Mouse (Mus musculus) heart, adult 2 months (tissue): ENCODE data around the gene Bricd5.

Experiments used
- CTCF ChIP-seq: fragments of 200-600 bp; IDR thresholded peaks from 2 replicates; pipeline ENCODE4 v1.8.1; 2022; ENCODE audit warnings: antibody characterized with exemption, mild to moderate bottlenecking, moderate library complexity
- EP300 ChIP-seq: fragments of 200-500 bp; IDR thresholded peaks from 2 replicates; pipeline ENCODE4 v1.6.1; 2011; ENCODE audit warnings: low read depth, low read length, control low read depth; ENCODE audit not compliant: insufficient read depth

DNA sequence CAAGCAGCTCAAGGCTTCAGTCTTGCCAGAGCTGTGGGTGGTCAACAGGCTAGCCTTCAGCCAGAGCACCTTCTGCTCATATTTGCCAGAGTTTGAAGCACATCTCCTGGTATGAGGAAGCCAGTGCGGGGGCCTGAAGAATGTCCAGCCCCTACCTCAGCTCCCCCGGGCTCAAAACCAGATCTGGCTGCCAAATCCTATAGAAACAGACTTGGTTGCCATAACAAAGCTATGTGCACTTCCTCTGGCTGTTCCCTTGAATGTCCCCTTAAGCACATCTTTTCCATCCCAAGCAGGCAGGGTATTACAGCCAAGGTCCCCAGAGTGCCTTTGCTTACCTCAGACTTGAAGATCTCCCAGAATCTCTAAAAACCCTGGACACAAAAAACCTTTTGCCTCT, 51.0 kb downstream of the Bricd5 start:
- TF ChIP-seq CTCF (no peak), EP300 (no peak)
